ENCODE assay signal across 8 mouse cellular contexts in the genomic region with DNA sequence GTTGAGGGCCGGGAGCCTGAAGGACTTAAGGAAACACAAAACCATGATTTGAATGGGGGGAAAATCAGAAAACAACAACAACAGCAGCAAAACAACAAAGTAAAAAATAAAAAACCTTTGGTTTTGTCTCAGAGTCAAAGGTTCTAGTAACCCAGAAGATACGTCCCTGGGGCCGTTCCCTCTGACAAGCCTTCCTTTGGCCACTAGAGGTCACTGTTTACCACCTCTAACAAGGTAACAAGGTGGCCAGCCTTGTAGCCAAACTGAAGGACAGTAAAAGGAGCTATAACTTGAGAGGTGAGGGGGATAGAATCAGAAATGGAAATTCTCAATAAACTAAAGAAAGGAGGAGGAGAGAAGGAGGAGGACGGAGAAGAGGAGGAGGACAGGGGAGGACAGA. TPM values are rescaled to one million over a fixed set of nuclear protein-coding genes. Genes with fewer than 3 reads are reported as not detected.
DNase-seq lines count a peak whose midpoint lies in the region; ATAC-seq and TF ChIP-seq lines count a peak whose summit lies in the region.

No protein-coding gene starts in this region.

- no peak overlapping the region for H3K27ac ChIP-seq in heart, embryonic 16.5 days (ENCODE audit: low read length)
- H3K27ac ChIP-seq in small intestine, adult 2 months (ENCODE audit: insufficient read depth, low read depth, low read length), result no peak overlapping the region

- H3K27me3 ChIP-seq in heart, embryonic 16.5 days (ENCODE audit: control insufficient read depth, insufficient read depth, low read length), result no peaks in the 10 kb centered on the region
- no peaks in the 10 kb centered on the region for H3K27me3 ChIP-seq in small intestine, adult 2 months (ENCODE audit: control insufficient read depth, insufficient read depth, low read length)

- H3K9me3 ChIP-seq in heart, embryonic 16.5 days (replicated peaks; ENCODE audit: control insufficient read depth, low read length), result no peaks in the 10 kb centered on the region

- peak; percentile 70; the same call in 1 of the 2 replicates for TF ChIP-seq CTCF in small intestine, adult 2 months (IDR thresholded peaks at IDR 0.05; ENCODE audit: extremely low read depth, insufficient read length, insufficient replicate concordance, low read depth, low read length)

- ATAC-seq in heart, embryonic 16.5 days (replicated peaks; ENCODE audit: extremely low read depth, insufficient read depth, low FRiP score), result peak; percentile 64; the same call in 1 of the 2 replicates
- peak; percentile 89 for ATAC-seq in megakaryocyte, adult 5-6 weeks (ENCODE audit: poor library complexity, severe bottlenecking)

- no peak for TF ChIP-seq POLR2A in small intestine, adult 2 months (IDR thresholded peaks at IDR 0.05; ENCODE audit: low read depth, low read length)

- WGBS in heart, embryonic 16.5 days, result 28% methylated on average over 4 of the region's 4 CpGs
- WGBS in small intestine, adult 2 months, result 33% methylated on average over 4 of the region's 4 CpGs

- DNase-seq in adrenal gland, adult (ENCODE audit: inconsistent age in 2 of 2, low spot score in 1 of 2), result peak; percentile 62 to 90
- no peak for DNase-seq in adrenal gland, adult 8-10 months
- peak; percentile 88 for DNase-seq in NIH3T3 (ENCODE audit: low read depth)
- peak; percentile 59 to 69 for DNase-seq in cerebellum, postnatal 36 days
- DNase-seq in kidney, postnatal 4 days, result peak; percentile 61 to 69

- H3K4me2 ChIP-seq in heart, embryonic 16.5 days (ENCODE audit: low read depth, low read length), result no peak overlapping the region

- peaks cover 10% of the 10 kb centered on the region for H3K4me1 ChIP-seq in heart, embryonic 16.5 days (ENCODE audit: control insufficient read depth, insufficient read depth, low read length)
- H3K4me1 ChIP-seq in small intestine, adult 2 months (ENCODE audit: control insufficient read depth, insufficient read depth, insufficient read length, low read length), result no peaks in the 10 kb centered on the region; the same call in 1 of the 2 replicates

- H3K9ac ChIP-seq in heart, embryonic 16.5 days (ENCODE audit: low read length), result no peak overlapping the region

- H3K4me3 ChIP-seq in heart, embryonic 16.5 days (ENCODE audit: low read length), result no peak overlapping the region
- H3K4me3 ChIP-seq in small intestine, adult 2 months (ENCODE audit: low read depth, low read length), result no peak overlapping the region

- H3K36me3 ChIP-seq in heart, embryonic 16.5 days (ENCODE audit: control insufficient read depth, insufficient read depth), result peaks cover 16% of the 10 kb centered on the region
- H3K36me3 ChIP-seq in small intestine, adult 2 months (ENCODE audit: control insufficient read depth, insufficient read depth, low read length), result peaks cover 43% of the 10 kb centered on the region

RNA-seq across cellular contexts. Expression of a gene that starts 42.3 kb away (rescaled TPM):
- total RNA-seq in adrenal gland, adult 8-10 months (2022), result 10 to 100 TPM; 38.8 to 80.7 (median 50.8) TPM
- 7.5 and 8.3 TPM in 2 replicates for polyA plus RNA-seq in heart, embryonic 16.5 days (2015; fragmentation: Nextera tagmentation; extraction: Ambion mirVana)
- 6.0 and 11.7 TPM in 2 replicates for total RNA-seq in megakaryocyte, adult 5-6 weeks (2015)
- total RNA-seq in megakaryocyte, adult 5-6 weeks (2017), result 6.3 and 6.6 TPM in 2 replicates
- 1.4 and 4.0 TPM in 2 replicates for polyA plus RNA-seq in small intestine, adult 2 months (2012; rRNA removed)
